Mouse (Mus musculus): ENCODE measurements at regions not wholly inside any gene's neighbourhood (a gene's known extent, or its start where the extent isn't known, plus 50 kb on each side); places are given as distances from the start of the nearest gene placed in this dataset.
"Not testable (repeated sequence)": the region's sequence is repeated elsewhere in the genome, so short reads cannot be mapped to it uniquely, and the experiment has no call there.

DNA sequence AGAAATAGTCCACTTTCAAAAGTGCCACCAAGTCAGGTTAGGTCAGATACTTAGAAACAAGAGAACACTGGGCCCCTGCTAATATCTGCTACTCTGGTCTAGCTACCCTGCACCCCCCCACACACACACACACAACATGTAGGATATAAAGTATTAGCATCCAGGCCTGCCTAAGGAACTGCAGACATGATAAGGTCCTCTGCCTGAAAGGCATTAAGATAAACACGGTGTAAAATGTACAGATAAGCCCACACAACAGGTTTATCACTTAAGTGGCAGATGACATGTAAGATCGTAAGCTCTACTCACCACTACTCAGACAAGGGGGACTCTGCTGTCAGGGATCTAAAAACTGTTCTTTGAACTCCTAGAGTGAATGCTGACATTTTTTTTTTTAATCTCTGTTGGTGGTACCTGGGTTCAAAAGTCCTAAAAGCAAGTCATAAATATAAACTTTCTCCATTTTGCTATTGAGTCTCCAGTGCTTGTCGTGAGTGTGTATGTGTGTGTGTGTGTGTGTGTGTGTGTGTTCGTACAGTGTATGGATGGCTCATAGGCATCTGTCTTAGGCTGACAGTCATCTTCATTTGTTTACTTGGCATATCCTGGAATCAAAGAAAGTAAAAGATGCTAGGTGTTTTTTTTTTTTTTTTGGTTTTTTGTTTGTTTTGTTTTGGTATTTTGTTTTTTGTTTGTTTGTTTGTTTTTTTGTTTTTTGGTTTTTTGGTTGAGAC, 52.2 kb downstream of the Gm9817 start:
- no peak for DNase-seq (ENCODE audit: low spot score)

DNA sequence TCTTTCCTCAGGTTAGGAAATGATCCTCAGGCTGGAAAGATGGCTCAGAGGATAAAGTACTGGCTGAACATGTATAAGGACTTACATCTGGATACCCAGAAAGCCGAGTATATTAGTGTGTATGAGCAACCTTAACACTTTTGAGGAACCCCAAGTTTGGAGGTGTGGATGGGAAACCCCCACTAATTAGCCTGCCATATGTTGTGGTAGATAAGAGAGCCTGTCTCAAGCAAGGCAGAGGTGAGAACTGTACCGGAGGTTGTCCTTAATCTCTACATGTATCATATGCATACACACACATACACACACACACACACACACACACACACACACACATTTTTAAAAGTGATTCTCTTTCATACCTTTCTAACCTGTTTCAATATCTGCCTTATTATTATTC, 62.1 kb downstream of the Gm9817 start:
- DNase-seq (ENCODE audit: low spot score), result no peak

DNA sequence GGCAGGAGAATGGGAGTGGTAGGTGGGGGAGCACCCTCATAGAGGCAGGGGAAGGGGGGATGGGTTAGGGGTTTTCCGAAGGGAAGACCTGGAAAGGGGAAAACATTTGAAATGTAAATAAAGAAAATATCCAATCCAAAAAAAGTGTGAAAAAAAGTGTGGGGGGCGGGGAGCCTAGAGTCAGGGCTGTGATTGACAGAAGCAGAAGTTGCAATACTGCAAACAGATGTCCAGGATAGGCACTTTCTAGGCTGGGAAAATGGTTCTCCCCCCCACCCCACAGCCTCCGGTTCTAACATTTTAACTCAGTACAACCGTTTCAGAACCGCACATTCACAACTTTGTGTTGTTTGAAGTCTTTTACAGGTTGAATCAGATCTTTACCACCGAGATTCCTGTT, 66.6 kb downstream of the Gm9817 start:
- no peak for DNase-seq (ENCODE audit: low spot score)

DNA sequence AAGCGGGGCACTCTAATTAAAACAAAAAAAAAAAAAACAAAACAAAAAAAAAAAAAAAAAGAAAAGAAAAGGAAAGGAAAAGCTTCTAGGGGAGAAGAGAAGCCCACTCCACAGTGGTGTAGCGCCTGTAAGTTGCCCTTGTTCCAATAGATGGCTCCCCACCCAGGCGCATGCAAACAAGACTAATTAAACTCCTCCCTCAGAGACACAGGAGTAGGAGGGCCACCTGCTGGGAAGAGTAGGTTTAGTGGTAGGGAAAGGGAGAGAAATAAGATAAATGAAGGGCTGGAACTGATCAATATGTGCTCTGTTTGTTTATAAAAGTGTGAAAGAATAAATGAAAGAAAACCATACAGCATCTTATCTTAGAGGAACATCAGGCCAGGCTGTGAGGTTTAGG, 77.7 kb downstream of the Gm9817 start:
- DNase-seq (ENCODE audit: low spot score), result no peak

DNA sequence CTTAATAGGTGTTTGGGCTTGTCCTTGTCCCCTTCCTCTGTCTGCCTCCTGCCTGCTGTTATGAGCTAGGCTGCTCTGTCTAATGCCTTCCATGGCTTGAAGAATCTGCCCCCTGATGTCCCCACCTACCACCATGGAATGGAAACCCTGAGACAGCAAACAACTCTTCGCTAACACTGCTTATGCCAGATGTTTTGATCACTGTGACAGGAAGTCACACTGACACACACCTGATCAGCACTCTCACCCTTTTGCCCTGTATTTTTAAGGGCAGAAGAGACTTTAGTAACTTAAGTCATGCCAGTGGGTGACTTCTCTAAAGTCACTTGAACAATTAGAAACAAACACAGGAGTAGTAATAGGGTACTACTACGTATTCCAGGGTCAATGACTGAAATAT, 78.5 kb downstream of the Gm9817 start:
- no peak for DNase-seq (ENCODE audit: low spot score)

DNA sequence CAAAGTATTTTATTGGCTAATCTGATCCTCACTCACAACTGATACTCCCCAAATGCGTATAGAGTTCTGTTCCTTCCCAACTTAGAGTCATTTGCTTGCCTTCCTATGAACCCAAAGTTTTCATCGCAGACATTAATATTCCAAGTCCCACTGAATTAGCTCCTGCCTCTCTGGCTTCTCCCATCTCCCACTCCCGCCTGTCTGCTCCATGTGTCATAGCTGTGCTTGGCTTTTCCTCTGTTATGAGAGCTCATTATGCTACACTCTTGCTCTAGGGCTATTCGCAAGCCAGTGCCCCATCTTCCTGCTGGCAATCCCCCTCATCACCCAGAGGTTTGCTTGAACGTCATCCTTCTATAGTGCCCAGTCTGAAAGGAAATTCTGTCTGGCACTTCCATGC, 81.8 kb downstream of the Gm9817 start:
- no peak for DNase-seq (ENCODE audit: low spot score)

DNA sequence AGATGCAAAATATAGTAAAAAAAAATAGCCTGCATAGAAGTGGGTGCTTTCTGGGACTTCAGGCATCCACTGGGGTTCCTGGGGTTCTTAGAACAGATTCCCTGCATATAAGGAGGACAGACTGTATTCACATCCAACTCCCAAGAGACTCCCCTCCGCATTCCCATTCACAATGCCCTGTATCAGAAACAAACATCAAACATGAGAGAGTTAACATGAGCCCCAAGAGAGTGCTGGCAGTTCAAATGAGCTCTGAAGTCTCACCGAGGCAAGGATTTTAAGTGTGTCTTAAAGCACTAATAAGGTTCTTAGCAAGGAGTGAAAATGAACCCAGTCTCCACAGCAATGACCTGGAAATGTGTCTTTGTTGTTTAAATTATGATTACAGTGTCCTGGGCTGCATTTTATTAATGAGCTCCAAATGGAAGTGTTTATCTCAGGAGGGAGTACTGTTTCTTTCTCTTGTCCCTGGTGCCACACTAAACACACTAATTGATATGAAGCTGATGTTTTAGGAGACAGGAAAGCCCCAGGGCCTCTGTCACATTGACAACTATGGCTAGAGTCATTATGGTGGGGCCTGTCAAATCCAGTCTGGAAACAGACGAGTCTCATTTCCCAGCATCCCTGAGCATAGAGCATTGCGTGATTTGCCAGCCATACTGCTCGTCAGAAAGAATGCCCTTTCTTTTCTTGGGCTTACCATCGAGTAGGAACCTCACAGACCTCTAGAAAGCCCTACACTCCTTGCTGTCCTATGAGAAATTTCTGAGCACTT, 85.7 kb downstream of the Gm9817 start:
- DNase-seq (ENCODE audit: low spot score), result no peak

DNA sequence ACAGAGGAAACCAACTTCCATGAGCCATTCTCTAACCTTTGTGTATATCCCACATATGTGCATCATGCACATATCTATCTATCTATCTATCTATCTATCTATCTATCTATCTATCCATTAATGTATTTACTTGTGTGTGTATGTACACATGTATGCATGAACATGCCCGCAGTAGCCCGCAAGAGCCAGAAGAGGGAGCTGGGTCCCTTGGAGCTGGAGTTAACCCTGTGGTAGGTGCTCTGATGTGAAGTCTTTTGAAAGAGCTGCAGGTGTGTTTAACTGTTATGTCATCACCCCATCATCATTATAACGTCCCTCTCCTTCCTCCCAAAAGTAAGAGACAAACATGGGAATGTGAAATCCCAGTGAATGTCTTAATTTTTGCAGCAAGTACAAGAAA, 86.7 kb downstream of the Gm9817 start:
- DNase-seq (ENCODE audit: low spot score), result no peak

DNA sequence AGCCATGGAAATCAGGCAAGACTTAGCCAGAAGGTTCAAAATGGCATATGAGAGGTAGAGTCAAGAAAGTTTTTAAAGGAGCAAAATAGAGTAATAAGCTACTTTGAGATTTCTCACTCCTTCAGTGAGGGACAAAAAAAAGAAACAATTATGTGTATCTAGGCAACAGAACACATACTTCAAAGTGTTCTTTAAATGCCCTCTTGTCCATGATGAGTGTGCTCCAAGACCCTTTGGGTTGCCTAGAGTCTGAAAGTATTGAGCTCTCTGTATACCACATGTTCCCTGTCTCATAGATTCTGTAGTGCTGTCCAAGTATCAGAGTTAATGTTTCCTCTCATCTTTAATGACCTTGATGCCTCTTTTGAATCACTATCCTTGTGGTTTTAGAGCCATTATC, 91.2 kb downstream of the Gm9817 start:
- no peak for DNase-seq (ENCODE audit: low spot score)

DNA sequence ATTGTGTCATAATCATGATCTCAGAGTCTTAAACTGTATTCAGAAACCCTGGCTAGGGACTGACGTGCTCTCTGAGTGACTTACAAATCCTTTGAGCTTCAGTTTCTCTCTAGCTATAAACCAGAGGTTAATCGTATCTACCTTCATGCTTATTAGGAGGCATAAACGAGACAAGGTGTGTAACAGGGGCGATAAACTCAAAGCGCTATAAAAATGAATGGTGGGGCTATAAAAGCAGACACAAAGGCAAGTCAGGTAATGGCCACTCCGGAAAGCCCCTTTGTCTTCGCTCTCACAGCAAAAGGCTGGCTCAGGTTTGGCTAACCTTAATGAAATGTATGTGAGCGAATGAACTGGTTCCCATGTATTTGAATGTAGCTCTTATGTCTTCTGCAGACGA, 94.6 kb downstream of the Gm9817 start:
- no peak for DNase-seq (ENCODE audit: low spot score)

DNA sequence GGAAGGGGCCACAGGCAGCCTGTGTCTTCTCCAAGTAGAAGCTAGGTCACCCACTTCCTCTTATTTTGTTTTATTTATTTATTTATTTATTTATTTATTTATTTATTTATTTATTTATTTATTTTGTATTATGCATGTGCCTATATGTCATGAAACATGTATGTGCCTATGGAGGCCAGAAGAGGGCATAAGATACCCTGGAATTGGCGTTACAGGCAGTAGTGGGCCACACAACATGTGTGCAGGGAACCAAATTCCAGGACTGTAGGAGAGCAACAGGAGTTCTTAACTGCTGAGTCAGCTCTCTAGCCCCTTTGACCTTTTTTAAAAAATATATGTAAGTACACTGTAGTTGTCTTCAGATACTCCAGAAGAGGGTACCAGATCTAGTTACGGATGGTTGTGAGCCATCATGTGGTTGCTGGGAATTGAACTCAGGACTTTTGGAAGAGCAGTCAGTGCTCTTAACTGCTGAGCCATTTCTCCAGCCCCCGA, 97.3 kb downstream of the Gm9817 start:
- DNase-seq (ENCODE audit: low spot score), result not testable (repeated sequence)

DNA sequence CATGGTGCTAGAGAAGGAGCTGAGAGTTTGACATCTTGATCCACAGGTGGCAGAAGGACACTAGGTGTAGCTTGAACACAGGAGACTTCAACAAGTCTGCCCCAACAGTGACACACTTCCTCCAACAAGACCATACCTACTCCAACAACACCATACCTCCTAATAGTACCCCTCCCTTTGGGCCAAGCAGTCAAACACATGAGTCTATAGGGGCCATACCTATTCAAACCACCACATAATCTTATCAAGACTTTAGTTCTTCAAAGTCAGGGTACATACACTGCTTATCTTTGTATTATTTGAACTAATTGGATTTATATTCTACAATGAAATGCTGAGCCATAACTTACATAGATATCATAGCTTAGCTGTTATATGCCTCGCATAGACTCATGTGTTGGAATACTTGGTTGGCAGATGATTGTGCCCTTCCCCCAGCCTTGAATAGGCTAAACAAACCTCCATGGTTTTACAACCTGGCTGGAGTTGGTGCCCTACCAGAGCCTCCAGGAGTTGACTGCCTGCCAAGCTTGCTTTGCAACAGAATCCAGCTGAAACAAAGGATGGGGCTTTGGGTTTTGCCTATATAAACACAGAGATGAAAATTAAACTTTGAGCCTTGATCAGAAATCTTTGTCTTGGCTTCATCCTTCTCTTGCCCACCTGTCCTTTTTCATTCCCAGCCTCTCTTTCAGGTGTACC, 103.2 kb downstream of the Gm9817 start:
- DNase-seq (ENCODE audit: low spot score), result no peak

DNA sequence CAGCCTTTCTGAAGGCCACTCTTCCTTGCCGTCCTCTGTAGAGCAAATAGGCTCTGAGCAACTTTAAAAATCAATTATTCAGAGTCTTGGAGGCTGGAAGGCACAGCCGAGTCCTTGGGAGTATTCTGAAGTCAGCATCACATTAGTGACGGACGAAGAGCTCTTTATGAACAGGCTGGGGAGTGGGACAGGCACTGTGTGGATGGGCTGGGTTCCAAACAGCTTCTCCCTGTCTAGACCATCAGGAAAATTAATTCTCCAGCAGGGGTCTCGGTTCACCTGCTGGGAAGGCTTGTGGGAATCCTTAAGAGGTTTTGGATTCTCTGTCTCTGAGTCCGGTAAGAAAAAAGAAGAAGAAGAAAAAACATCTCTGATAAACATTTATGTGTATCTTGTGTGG, 110.9 kb downstream of the Gm9817 start:
- no peak for DNase-seq (ENCODE audit: low spot score)

DNA sequence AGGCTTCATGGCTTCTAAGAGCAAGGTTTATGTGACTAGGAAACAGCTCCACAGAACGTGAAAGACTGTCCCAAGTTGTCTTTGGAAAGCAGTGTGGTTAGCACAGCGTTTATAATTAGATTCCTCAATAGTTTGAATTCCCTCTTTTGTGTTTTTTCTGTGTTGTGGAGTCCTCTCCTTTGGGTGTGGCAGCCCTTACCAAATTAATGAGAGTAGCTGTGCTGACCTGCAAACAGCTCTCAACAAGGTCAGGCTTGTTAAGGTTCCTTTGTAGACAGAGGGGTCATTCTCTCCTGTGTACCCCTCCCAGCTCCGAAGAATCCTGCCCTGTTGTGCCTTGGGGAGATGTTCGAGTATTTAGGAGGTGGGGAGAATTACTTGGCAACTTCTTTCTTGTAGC, 111.7 kb downstream of the Gm9817 start:
- no peak for DNase-seq (ENCODE audit: low spot score)

DNA sequence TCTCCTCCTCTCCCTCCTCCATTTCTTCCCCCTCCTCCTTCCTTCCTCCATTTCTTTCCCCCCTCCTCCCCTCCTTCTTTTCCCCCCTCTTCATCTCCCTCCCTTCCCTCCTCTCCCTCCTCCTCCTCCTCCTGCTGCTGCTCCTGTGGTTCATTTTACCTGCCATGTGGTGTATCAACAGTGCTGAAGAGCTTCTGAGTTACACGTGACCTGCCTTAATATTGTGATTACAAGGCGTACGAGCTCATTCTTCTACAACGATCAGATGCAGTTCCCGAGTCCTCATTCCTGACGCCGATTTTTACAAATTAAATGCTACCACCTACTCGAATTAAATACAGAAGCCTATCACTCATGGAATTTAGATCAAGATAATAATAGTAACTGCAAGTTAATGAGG, 113.6 kb downstream of the Gm9817 start:
- no peak for DNase-seq (ENCODE audit: low spot score)

DNA sequence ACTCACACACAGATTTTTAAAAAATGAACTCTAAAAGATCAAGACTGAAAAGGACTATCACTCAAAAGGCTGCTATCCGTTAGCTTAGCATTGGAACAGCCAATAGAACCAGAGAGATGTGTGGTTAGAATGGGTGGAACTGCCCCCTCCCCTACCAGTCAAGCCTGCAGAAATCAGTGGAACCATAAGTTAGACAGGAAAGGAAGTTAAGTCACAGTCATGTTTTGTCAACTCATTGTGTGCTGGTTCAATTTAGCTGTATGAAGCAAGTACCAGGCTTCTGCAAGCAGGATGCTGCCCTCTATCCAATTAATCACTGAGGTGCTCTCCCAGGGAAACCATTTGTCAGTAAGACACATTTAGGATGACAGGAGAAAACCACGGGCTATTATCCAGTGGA, 117.1 kb downstream of the Gm9817 start:
- DNase-seq (ENCODE audit: low spot score), result no peak

DNA sequence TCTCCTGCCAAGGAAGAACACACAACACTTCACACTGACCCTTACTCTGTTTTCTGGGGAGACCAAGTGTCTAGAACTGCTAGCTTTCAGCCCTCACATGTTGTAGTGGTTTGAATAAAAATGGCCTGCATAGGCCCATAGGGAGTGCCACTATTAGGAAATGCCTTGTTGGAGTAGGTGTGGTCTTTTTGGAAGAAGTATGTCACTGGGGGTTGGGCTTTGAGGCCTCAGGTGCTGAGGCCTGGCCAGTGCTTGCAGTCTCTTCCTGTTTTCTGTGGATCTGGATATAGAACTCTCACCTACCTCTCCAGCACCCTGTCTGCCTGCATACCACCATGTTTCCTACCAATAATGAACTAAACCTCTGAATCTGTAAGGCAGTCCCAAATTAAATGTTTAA, 117.9 kb downstream of the Gm9817 start:
- DNase-seq (ENCODE audit: low spot score), result no peak

DNA sequence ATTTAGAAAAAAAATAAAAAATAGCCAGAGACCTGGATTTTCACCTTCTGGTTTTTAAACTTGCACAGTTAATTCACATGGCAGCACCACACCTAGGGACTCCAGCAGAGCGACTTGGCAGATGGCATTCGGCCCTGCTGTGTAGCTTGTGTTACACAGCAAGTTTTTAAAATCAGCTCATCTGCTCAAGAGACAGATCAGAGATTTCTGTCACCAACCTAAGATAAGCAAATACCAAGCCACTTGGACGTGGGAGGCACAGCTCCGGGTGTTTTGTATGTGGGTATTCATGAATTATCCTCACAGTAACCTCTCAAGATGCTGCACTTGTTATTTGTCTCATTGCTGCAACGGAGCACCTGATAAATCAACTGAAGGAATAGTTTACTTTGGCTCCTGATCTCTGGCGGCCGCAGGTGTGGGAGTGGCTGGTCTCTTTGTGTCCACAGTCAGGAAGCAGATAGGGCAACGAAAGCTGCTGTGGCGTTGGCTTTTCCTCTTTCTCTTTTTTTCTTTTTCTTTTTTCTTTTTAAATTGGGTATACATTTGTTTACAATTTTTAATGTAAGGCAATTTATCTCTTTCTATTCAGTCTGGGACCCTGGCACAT, 122.1 kb downstream of the Gm9817 start:
- DNase-seq (ENCODE audit: low spot score), result no peak

DNA sequence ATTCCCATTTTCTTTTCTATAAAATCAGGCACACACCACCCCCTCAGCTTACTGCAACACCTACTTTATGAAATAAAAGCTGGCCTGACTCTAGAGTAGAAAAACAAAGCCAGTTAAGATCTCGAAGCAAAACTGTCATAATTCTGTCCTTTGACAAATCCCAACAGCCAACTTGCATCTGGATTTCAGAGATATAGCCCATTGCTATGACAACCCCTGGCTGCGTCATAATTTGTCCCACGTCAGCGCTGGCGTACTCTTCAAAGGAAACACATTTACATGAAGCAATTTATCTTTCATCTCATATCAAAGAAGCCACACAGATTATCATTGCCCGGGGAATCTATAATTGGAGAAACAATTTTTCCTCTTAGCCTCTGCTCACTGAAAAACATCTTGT, 126.4 kb downstream of the Gm9817 start:
- no peak for DNase-seq (ENCODE audit: low spot score)

DNA sequence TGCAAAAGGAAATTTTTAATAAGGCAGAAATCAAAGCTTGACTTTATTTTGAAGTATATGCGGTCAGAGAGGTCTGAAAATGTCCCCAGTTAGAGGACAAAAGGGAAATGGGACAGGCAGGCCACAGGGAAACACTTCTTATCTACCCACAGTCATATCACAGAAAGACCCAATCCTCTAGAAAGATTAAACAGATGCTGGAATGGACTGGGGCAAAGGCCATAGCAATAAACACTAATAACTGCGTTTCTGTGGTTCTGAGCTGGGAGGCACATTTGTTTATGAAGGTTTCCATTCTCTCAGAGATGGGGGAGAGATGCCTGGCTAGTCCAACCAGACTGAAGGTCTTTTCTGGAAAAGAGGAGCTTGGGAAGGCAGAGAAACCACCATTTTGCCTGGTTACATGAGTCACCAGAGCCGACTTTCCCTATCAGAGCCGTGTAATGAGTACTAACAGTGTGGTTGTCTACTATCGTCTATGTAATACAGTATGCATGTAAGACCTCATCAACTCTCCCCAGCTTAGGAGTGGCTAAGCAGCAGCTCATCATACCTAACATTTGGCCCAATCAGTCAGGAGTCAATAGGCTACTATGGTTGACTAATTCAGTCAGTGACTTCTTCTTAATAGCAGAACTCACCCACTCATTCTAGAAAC, 130.2 kb downstream of the Gm9817 start:
- no peak for DNase-seq (ENCODE audit: low spot score)

DNA sequence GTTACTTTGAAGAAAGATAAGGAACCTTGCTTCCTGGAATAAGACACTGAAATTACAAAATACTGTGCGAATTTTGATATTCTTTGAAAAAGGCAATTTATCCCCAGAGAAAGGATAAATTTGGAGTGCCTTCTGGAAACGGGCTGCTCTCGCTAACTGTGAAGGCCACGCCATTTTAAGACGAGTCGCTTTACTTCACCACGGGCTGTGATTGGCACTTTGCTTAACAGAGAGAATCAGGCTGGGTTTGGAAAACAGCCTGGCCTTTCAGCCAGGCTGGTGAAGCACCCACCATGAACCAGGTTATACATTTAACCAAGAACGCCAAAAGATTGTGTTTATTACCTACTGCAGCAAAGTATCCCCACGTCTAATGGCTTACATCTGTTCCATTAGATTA, 132.7 kb downstream of the Gm9817 start:
- no peak for DNase-seq (ENCODE audit: low spot score)
